Mouse (Mus musculus): ENCODE data around the gene Sec11a.

DNA sequence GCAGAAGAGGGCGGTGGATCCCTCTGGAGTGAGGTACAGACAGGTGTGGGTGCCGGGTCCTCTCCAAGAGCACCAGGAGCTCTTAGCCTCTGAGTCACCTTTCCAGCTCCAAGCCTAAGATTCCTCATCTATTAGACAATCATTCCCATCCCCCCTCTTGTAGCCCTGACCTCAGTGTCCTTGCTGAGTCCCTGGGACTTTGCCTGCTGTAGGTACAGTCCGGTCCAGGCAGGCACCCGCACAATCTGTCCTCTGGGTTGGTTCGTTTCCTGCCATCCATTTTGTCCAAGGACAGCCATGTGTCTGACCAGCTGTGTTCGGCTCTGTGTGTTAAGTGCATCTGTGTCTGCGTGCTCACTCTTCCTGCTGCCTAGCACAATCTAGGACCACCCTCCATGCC lies 59.0 kb downstream of the Sec11a start:
- no peak for TF ChIP-seq USF1 (IDR thresholded peaks at IDR 0.05; ENCODE audit: low read depth)
- no peak for TF ChIP-seq CTCF (IDR thresholded peaks at IDR 0.05; ENCODE audit: control insufficient read depth, insufficient read depth, insufficient read length)

Data from C2C12 (cell line).